In genomic region chr14:22091306-22091705, GRCm38 (mm10) we compare ENCODE assay signal across 13 mouse cellular contexts.
DNase-seq lines count a peak whose midpoint lies in the region; ATAC-seq and TF ChIP-seq lines count a peak whose summit lies in the region.
"Had no signal": no experiment of that assay in that cellular context is flagged by ENCODE, and none has a peak within 500 bp of the region (broad histone marks: within the 10 kb centered on the region; RNA-seq: fewer than 3 reads in every experiment).

No protein-coding gene starts in this region.

- no peak for TF ChIP-seq CTCF in lung, embryonic 14.5 days (IDR thresholded peaks at IDR 0.05; ENCODE audit: low read depth)

- H3K4me3 ChIP-seq in lung, embryonic 14.5 days (ENCODE audit: low read depth, low read length), result no peak overlapping the region
- no peak overlapping the region for H3K4me3 ChIP-seq in intestine, embryonic 15.5 days (replicated peaks)
- no peak overlapping the region for H3K4me3 ChIP-seq in stomach, embryonic 14.5 days (ENCODE audit: low read depth, low read length)
- H3K4me3 ChIP-seq: heart, adult 2 months; hindbrain, embryonic 15.5 days; liver, embryonic 13.5 days had no signal

- H3K27me3 ChIP-seq in lung, embryonic 14.5 days (ENCODE audit: insufficient read depth, low read length), result no peaks in the 10 kb centered on the region
- H3K27me3 ChIP-seq in intestine, embryonic 15.5 days (replicated peaks), result no peaks in the 10 kb centered on the region
- H3K27me3 ChIP-seq in stomach, embryonic 14.5 days (ENCODE audit: control insufficient read depth, insufficient read depth, low read length), result no peaks in the 10 kb centered on the region
- H3K27me3 ChIP-seq: hindbrain, embryonic 15.5 days; liver, embryonic 13.5 days had no signal

- ATAC-seq in lung, embryonic 14.5 days (ENCODE audit: insufficient read depth), result no peak
- peak; percentile 18; the same call in 1 of the 2 replicates for ATAC-seq in intestine, embryonic 15.5 days
- no peak for ATAC-seq in stomach, embryonic 14.5 days (ENCODE audit: insufficient number of reproducible peaks, insufficient read depth, low FRiP score, low read depth)

- H3K4me1 ChIP-seq in lung, embryonic 14.5 days (ENCODE audit: insufficient read depth), result peaks cover 49% of the 10 kb centered on the region
- H3K4me1 ChIP-seq in intestine, embryonic 15.5 days (replicated peaks), result peaks cover 25% of the 10 kb centered on the region
- peaks cover 44% of the 10 kb centered on the region for H3K4me1 ChIP-seq in stomach, embryonic 14.5 days (ENCODE audit: control insufficient read depth, insufficient read depth, low read length)
- H3K4me1 ChIP-seq: liver, embryonic 13.5 days had no signal

- no peaks in the 10 kb centered on the region for H3K36me3 ChIP-seq in lung, embryonic 14.5 days (ENCODE audit: insufficient read depth)
- H3K36me3 ChIP-seq in intestine, embryonic 15.5 days, result no peaks in the 10 kb centered on the region
- H3K36me3 ChIP-seq in stomach, embryonic 14.5 days (ENCODE audit: control insufficient read depth, insufficient read depth, low read length), result no peaks in the 10 kb centered on the region
- H3K36me3 ChIP-seq: hindbrain, embryonic 15.5 days; liver, embryonic 13.5 days had no signal

- WGBS in lung, embryonic 14.5 days, result 45% methylated on average over 4 of the region's 4 CpGs
- 38% methylated on average over 4 of the region's 4 CpGs for WGBS in intestine, embryonic 15.5 days
- 30% methylated on average over 4 of the region's 4 CpGs for WGBS in stomach, embryonic 14.5 days

- H3K9ac ChIP-seq in lung, embryonic 14.5 days, result no peak overlapping the region
- no peak overlapping the region for H3K9ac ChIP-seq in intestine, embryonic 15.5 days
- no peak overlapping the region for H3K9ac ChIP-seq in stomach, embryonic 14.5 days (replicated peaks; ENCODE audit: low read depth, low read length)
- H3K9ac ChIP-seq: hindbrain, embryonic 15.5 days; liver, embryonic 13.5 days had no signal

- no peak overlapping the region for H3K27ac ChIP-seq in lung, embryonic 14.5 days (ENCODE audit: low read depth)
- peak overlapping the region; percentile 8 for H3K27ac ChIP-seq in intestine, embryonic 15.5 days
- H3K27ac ChIP-seq in stomach, embryonic 14.5 days (ENCODE audit: low read length), result peak overlapping the region; percentile 64; the same call in 1 of the 2 replicates
- H3K27ac ChIP-seq: heart, adult 2 months; hindbrain, embryonic 15.5 days; liver, embryonic 13.5 days had no signal

- H3K4me2 ChIP-seq in lung, embryonic 14.5 days, result no peak overlapping the region
- H3K4me2 ChIP-seq in intestine, embryonic 15.5 days (replicated peaks), result no peak overlapping the region
- H3K4me2 ChIP-seq in stomach, embryonic 14.5 days (replicated peaks; ENCODE audit: low read depth, low read length), result no peak overlapping the region
- H3K4me2 ChIP-seq: hindbrain, embryonic 15.5 days; liver, embryonic 13.5 days had no signal

- DNase-seq in lung, embryonic 14.5 days, result peak; percentile 17
- no peak for DNase-seq in lung, postnatal 10 days
- peak; percentile 56 for DNase-seq in embryo, embryonic 11 days
- no peak for DNase-seq in cerebellum, adult 8-10 months
- no peak for DNase-seq in retina, postnatal 1 day
- DNase-seq in layer of hippocampus, postnatal 10 days (ENCODE audit: low spot score in 2 of 2), result no peak
- DNase-seq: adrenal gland, postnatal 36 days; heart, adult 2 months; liver, embryonic 13.5 days; thymus, adult 18-20 months had no signal

- peaks cover 8% of the 10 kb centered on the region; the same call in 1 of the 2 replicates for H3K9me3 ChIP-seq in lung, embryonic 14.5 days (ENCODE audit: low read depth, low read length)
- H3K9me3 ChIP-seq in intestine, embryonic 15.5 days, result peaks cover 5% of the 10 kb centered on the region
- peaks cover 6% of the 10 kb centered on the region; the same call in 1 of the 2 replicates for H3K9me3 ChIP-seq in stomach, embryonic 14.5 days (ENCODE audit: control insufficient read depth, low read depth, low read length)
- H3K9me3 ChIP-seq: hindbrain, embryonic 15.5 days; liver, embryonic 13.5 days had no signal

Comparison
In these comparisons a context has a peak if more than half of its experiments do, and no peak if none do; other contexts are left out.
1. DNase-seq: peak in lung, embryonic 14.5 days (single experiment) and embryo, embryonic 11 days (single experiment); none in lung, postnatal 10 days (single experiment), cerebellum, adult 8-10 months (single experiment), retina, postnatal 1 day (single experiment) and layer of hippocampus, postnatal 10 days (0 of 2).